Mouse (Mus musculus) cortical plate, adult 2 months (tissue): ENCODE measurements at regions not wholly inside any gene's neighbourhood (a gene's known extent, or its start where the extent isn't known, plus 50 kb on each side); places are given as distances from the start of the nearest gene placed in this dataset.

Experiments used
- CTCF ChIP-seq: fragments of 200-500 bp; IDR thresholded peaks from 2 replicates; pipeline ENCODE4 v1.5.1; 2011; ENCODE audit warnings: mild to moderate bottlenecking, control low read depth, low read length; ENCODE audit not compliant: insufficient read depth; ENCODE audit errors: extremely low read depth
- POLR2A ChIP-seq: fragments of 200-500 bp; IDR thresholded peaks from 2 replicates; pipeline ENCODE4 v1.6.1; 2011; ENCODE audit warnings: mild to moderate bottlenecking, low read length, control low read depth; ENCODE audit not compliant: insufficient read depth; ENCODE audit errors: extremely low read depth

DNA sequence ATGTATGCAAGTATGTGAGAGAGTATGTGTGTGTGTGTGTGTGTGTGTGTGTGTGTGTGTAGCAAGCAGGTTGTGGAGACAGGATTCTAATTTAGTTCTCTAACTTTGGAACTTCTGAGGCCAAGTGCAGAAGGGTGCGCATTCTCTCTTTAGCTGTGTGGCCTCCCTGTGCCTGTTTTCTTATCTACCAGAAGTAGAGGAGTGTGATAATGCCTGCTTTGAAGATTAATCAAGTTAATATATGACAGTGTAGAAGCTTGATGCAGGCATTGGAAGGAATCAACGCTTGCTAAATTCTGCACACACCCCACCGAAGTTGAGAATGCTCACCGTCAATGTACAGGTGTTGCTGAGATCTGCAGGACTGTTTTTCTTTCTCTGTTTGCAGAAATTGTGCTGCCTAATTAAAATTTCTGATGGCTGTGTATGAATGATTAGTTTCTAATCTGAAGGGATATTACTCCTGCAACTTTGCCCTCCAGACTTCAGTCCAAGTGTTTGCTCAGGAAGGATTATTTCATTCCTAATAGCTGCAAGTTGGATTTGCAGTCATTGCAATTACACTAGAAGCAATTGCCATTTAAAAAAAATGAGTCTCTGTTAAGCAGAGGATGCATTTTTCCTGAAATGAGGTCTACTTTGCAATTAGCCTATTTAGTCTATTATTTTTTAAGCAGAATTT, 162.6 kb upstream of the Arg1 start:
- TF ChIP-seq POLR2A (no peak), CTCF (no peak)
